Mouse (Mus musculus) cerebellum, adult 9-11 months (tissue): ENCODE results near the gene Dscaml1.

Experiments used
- DNase-seq: peaks from one replicate; pipeline ENCODE4 v3.0.0; 2022

Gene Dscaml1

DNA sequence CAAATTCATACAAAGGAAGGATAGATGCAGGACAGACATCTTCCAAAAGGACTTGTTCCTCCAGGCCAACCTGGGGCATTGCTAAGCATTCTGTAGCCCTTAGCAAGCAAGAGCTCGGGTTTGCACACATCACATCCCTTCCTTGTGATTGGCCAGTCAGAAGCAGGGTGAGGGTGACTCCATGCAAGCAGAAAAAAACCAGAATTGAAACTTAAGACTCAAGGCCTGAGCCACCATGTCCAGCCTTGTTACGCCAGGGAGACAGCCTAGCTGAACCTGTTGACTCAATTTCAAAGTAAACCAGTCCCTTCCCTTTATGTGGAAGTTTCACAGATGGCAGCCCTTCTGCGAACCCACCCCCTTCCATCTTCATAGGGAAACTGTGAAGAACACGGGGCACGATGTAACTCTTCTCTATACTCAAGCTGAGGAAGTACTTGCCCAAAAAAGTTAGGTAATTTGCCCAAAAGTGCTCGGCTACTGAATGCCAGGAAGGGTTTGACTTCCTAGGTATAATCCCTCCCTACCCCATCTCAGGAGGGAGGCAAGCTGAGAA lies 218.5 kb downstream of the Dscaml1 start:
- no peak for DNase-seq

DNA sequence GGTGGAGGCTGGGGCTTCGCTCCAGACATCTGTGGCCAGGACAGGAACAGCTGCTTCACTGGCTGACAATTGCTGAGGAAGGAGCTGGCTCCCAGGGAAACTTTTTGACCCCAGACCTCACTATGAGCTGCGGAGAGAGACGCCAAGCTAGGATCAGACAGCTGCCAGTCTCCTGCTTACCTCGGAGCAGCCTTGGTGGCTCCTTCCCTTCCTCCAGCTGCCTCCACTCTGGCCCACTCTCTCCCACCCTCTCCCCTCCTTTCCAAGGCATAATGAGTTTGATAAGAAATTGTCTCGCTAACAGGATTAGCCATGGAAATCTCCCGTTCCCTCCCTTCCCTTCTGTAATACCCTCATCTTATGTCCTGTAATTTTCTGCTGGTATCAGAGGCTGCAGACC lies 219.1 kb downstream of the Dscaml1 start:
- no peak for DNase-seq

DNA sequence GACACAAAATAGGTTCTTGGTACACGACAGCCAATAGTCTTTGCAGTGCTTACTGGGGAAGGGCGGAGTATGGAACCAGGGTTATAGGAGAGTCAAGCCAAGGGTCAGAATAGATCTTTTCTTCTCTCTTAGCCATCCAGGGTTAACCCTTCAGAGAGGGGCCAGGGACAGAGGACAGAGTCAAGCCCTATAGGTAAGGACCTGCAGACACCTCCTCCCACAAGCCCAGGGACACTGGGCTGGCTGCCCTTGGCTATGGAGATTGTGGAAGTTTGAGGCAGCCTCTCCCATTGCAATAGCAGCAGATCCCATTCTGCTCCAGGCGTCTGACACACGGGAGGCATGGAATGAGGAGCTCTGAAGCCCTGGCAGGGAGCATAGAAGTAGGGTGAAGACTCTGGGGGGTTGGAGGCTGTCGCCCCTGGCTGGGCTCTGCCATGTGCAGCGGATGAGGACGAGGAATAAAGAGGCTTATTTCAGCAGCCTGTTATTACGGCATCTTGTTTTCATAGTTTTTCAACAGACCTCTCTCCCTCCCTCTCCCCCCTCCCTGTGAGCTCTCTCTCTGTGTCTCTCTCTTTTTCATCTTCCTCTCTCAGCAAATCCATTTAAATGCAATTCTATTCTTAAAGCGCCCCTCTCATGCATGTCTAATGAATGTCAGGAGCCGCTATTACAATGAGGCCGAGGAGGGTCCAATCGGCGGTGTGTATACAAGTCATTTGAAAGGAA lies 224.8 kb downstream of the Dscaml1 start:
- DNase-seq, result no peak

DNA sequence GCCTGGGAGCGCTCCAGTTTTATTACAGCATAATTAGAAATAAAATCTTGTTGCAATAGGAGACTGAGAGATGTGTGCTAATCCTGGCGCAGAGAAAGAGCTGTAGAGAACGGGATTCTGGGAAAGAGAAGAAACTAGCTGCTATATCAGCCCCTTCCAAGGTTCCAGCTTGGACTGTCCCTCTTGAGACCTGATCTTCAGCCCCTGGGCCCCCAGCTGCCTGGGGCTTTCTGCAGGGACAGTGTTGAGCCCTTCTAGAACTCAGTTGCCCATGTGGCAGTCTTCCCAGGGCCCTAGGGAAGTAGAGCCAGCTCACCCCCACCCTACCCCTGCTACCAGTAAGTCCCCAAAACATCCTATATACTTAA lies 225.4 kb downstream of the Dscaml1 start:
- no peak for DNase-seq

DNA sequence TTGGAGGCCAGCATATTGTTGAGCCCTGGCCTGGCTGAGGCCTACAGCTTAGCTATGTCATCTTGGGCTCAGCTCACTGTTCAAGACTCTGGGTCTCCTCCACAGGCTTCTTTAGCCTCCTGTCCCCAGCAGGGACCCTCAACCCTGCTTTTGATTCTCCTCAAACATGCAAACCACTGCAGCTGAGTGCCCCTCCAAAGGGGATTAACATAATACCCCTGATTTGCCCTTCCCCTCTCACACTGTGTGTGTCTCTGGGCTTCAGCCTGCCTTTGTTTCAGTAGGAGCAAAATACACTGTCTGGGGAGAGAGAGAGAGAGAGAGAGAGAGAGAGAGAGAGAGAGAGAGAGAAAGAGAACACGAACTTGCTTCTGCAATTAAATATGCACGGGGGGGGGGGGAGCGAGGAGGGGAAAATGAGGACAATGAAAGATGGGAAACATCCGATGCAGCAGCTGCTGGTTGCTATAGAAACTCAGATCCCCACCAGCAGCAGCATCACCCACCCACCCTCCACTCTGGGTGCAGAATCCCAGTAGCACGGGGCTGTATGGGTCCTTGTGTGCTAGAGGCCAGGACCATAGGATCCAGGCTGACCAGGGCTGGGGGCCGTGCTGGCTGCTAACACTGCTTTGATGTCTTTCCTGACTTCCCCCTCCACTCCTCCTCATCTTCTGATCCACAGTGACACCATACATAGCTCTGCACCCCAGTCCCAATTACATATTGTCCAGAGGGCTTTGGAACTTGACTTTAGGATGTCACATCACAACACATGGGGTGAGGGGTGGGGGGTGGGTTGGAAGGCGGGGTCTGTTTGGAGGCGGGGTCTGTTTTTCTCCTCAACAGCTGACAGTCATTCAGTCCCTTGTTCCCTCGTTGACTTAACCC lies 231.0 kb downstream of the Dscaml1 start:
- DNase-seq, result no peak

DNA sequence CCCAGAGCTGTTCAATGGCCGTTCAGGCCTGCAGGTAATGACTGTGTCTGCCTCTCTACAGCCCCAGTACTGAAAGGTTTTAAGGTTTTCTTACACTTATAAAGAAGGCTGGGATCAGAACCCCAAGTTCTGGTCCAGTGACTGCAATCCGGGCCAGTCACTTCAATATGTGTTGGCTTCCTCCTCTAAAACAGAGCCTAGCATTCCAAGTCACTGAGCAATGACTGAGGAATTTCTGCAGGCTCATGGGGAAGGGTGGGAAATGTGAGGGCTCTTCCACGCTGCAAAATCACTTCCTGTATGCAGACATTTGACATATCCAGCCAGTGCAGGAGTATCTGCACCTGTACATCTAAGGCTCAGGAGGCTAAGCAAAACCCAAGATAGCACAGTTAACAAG lies 233.8 kb downstream of the Dscaml1 start:
- no peak for DNase-seq

DNA sequence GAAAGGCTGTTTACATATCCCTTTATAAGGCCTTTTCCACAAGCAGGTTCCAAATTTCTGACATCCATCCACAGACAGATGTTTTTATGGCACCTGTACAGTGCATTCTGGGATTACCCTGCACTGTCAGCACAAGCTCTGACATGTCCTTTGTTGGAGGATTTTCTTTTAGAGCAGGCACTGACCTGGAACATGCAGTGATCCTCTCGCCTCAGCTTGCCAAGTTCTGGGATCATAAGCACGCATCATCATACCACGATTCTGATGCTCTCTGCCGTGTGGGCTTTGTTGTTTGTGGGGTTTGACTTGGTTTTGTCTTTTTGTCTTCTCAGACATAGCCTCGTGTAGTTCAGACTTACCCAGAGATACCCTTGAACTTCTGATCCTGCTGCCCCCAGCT lies 236.0 kb downstream of the Dscaml1 start:
- no peak for DNase-seq

DNA sequence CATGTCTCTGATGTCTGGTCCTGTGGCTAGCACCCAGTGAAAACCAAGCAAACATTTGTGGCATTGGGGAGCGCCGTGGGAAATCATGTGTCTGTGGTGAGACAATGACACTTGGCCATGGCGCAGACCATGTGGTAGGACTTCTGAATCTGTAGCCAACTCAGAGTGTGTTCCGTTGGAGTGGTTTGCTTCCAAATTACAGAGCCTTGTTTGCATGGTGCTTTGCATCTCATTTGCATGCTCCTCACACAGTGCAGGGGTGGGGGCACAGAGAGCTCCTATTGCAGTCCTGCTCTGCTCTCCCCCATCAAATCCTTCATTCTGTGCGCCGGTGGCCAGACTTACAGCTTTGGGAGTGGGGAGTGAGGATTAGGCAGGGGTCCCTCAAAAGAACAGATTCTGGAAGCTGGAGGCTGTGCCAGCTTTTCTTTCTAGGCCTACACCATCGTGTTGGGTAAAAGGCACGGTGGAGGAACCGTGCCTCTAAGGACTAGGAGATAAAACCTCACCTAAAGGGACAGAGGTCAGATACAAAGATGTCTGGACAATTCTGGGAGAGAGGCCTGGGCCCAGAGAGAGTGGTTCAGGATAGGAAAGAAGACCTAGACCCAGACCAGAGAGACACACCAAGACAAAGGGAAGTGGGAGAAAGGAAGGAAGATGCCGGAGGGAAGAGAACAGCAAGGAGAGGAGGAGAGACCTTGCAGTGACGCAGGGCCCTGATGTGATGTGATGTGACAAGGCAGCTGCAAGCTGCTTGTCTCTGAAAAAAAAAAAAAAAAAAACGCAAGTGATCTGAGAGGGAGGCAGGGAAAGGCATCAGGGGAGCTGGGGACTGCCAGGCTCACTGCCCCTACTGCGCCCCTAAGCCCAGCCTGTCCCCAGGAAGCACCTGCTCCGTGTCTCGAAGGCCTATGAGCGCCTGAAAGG lies 237.2 kb downstream of the Dscaml1 start:
- no peak for DNase-seq

DNA sequence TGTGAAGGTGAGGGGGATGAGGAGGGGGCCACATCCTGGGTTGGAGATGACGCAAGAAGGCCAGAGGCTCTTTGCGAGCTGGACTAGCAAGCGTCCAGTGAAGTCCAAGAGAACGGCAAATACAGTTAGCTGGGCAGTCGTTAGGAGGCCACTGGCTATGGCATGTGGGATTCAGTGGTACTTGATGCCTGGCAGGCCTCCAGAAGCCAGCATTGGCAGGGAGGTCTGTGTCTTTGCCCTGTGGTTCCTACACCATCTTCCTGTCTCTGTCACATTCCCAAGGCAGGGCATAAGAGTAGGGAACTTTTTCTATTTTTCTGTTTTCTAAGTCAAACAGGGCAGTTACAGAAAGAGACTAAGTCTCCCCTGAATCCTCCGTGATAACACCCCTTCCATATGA lies 237.9 kb downstream of the Dscaml1 start:
- no peak for DNase-seq

DNA sequence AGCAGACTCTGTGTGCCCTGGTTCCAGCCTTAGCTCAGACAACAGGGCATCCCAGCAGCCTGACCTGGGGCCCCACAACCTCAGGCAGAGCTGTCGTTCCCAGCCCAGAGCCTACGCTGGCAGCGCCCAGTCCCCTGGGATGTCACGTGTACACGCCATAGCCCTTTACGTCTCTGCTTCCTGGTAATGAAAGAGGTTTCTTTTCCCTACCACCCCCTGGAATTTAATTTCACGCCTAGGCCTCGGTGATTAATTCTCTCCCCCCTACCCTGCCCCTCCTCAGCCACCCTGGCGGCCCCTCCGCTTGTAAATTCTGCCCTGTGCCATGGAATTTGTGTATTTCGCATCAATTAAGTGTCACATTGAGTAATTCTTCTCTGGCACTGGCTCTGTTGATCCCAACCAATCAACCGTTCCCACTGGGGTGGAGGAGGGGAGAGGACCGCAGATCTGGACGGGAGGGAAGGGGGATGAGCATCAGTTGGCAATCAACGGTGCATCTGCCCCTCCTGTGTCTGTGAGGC lies 238.5 kb downstream of the Dscaml1 start:
- no peak for DNase-seq

DNA sequence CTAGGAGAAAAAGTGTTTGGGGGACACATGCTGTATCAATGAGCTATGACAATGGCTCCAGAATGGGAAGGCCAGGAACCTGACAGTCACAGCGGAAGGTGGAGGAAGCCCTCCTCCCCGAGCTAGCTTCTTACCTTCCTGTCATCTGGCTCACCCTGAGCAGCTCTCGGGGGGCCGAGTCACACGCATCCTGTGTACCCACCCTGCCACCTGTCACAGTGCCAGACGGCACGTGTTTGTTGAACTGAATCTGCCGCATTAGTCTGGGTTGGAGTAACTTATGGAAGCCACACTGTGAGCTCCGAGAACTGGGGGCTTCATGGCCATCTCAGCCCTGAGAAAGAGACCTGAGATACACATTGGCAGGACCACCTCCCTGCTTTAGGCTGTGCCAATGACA lies 249.5 kb downstream of the Dscaml1 start:
- DNase-seq, result no peak

DNA sequence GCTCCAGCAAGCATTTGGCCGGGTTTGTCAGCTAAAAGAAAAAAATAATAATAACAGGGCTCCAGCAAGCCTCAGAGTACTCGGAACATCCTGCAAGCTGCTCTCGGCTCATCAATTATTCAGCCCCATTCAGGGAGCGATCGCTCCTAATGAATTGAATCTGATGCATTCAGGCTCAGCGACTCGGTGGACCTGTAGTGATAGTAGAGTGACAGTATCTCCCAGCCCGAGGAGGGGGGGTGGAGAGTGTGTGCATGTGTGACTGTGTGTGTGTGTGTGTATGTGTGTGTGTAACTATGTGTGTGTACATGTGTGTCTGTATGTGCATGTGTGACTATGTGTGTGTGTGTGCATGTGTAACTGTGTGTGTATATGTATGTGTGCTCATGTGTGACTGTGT lies 250.2 kb downstream of the Dscaml1 start:
- no peak for DNase-seq

DNA sequence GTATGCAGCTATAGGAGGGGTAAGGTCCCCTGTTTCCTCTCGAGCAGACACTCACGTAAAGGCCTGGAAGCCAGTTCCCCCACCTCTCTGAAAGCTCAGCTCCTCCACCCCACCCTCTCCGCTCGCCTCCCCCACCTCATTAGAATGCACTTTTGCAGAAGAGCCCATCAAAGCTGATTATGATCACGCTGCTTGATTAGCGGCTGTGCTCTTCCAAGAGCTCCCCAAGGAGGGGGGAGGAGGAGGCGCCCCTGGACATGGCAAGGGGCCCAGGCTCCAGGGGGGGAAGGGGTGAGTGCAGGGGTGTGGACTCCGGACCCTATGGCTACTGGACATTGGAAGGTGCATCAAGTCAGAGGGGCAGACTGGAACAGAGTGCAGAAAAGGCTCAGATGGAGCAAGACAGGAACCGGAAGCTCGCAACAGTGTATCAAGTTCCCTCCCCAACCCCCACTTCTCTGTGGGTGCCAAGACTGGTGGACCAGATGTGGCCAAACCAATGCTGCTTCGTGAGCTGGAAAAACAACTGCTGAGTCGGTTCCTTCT lies 250.9 kb downstream of the Dscaml1 start:
- DNase-seq, result no peak

DNA sequence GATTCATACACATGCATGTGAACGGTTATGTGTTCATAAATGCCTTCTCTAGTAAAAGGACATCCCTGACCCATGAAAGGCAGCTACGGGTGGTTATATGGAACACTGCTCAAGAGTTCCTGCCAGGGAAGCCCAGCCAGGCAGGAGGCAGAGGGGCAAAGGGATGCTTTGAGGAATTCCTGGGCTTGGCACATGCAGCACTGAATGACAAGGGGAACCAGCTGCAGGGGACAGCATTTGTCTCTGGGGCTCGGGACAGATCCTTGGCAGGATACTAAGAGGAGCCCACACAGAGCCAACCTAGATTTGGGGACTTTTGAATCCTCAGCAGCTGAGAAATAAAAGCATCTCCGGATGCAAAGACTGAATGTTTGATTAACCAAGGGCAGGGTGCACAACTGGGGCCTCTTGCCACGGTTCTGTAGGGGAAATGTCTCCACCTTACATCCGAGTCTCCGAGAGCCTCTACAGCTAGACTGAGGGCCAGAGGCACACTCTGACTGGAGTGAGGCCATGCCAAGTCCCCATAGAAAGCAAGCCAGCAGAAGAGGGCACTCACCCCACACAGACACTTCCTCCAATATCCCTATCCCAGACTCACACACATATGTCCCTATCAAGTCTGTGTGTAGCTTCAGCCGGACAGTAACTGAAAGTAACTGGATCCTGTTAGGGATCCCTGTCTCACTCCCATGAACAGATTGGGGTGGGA lies 251.7 kb downstream of the Dscaml1 start:
- DNase-seq, result no peak

DNA sequence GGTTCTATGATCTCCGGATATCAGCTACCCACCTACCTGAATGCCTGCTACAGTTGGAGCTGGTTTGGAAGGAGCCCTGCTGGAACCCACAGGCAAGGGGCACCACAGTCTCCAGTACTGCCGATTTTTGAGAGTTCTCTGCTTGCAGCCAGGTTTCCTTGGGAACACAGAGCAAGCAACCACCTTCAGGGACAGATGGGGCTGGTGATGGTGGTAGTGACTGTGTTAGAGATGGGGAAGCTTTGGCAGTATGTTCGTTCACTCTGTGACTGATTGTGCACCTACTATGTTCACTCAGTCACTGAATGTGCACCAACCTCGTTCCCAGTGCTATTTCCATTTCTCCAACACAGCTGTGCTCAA lies 252.2 kb downstream of the Dscaml1 start:
- DNase-seq, result no peak

DNA sequence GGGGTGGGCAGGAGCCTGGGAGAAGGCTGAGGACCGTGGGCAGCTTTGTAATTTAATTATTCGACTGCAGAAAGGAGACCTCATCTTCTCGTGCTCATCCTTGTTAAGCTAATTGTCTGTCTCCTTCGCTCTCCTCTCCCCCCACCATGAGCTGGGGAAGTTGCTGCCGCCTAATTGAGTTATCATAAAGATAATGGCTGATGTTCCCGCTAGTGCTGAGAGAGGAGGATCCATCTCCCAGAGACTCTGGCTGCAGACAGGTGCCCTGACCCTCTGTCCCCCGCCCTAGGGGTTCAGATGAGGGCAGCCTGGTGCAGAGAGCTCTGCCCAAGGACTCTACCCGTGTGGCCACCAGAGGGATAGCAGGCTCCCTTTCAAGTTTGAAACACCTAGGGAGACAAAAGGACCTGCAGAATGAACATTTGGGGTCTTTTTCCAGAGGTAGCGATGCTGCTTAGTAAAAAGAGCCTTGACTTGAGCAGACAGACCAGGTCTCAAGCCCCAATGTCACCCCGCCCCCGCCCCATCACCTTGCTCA lies 256.1 kb downstream of the Dscaml1 start:
- no peak for DNase-seq

DNA sequence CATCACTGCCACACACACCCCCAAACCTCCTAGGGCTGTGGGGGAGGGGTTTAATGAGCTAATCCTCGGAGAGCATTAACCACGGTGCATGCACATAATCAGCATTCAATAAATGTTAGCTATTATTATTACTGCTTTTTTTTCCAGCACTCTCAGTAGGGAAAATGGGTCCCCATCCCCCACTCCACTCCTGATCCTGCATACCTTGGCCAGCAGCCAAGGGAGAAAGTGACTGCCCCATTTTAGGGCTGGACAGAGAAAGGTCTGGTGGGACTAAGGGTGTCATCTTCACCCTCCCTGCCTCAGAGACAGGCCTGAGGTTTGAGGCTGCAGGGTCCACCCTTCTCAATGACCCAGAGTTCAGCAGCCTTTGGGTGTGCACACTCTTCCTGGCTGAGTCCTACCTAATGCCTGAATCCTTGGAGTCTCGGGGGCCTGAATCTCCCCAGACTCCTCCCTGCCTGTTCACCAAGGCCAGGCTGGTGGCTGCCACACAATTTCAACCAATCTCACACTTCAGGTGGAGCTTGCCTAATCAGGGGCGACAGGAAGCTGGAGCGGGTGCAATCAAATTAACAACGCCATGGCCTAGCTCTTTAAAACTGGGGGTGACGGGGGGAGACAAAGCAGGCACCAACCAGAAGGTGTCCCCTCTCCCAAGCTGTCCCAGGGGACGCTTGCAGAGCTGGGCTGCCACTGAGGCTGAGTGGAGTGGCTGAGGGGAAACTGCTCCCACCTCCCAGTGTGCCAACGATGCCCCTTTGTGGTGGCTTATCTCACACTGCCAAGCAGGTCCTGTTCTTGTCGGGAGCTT lies 267.2 kb downstream of the Dscaml1 start:
- DNase-seq, result peak; percentile 38

DNA sequence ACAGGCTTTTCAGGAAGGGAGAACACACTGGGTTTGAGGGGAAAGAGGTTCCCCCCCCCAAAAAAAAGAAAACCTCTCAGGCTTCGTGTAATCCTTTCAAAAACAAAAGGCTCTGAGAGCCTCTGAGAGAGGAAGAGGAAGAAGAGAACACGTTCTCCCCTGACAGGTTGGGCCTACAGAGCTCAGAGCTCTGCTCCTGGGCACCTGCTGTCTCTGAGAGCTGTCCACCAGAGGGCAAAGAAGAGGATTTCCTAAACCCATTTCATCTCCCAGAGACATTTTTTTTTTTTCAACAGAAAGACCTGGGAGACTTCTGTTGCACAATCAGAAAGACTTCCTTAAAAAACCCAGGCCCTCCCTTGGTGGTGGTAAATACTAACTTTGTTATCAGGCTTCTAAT lies 267.8 kb downstream of the Dscaml1 start:
- no peak for DNase-seq

DNA sequence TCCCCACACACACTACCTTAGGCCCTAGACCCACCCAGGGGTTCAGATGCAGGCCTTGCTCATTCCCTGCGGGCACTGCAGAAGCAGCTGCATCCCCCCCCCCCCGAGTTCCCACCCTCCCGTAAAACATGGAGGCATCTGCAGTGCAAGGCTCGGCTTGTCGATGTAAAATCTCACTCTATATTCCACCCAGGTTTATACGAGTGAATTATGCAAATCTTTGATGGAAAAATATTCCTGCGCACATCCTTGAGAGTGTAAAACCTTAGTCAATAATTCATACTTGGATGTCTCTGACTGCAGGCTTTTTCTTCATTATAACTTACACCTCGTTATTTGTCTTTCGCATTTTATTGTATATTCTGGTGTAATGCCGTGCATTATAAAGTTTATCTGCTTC lies 272.7 kb downstream of the Dscaml1 start:
- no peak for DNase-seq

DNA sequence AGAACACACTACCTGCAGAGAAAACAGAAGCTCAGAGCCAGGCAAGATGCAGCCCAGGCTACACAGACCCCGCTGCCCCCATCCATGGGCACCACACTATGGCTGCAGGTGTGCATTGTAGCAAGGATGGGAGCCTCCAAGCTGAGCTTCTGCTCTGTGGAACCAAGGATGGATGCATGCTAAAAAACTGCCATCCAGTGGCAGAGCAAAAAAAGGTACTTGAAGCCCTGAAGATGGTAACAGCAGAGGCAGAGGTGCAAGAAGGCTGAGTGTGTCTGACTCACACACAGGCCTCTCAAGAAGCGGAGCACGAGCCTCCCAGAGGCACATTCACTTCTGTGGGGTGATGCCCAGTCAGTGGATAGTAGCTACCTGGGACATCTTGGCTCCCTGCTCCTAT lies 276.8 kb downstream of the Dscaml1 start:
- DNase-seq, result no peak

DNA sequence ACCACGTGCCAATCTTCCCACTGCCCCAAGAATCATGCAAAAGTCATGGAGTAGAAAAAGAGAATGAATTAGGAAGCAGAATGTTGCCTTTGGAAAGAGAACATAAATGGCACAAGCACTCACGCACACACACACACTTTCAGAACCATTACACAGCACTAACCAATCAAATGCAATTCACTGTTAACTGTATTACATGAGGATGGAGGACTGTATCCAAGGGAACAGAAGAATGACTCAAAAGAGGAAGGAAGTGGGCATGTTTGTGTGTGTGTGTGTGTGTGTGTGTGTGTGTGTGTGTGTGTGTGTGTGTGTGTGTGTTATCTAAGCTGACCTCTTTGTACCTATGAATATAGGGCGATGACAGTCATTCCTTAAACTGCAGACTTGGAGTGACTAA lies 278.0 kb downstream of the Dscaml1 start:
- DNase-seq, result no peak
